Mouse (Mus musculus) layer of hippocampus, postnatal 14 days (tissue): ENCODE measurements around the gene Cdca3. TPM values are rescaled to one million over a fixed set of nuclear protein-coding genes. Genes with fewer than 3 reads are reported as not detected.
A peak's percentile ranks its signal among the peaks of the same experiment; 100 is the strongest.
"Not testable (repeated sequence)": the region's sequence is repeated elsewhere in the genome, so short reads cannot be mapped to it uniquely, and the experiment has no call there.

Experiments used
- DNase-seq, 2 experiments: peaks; one replicate each; pipeline ENCODE4 v3.0.0; 2021 to 2022; ENCODE audit warnings: low spot score in 2 of 2, mixed read lengths in 1 of 2
- long read RNA-seq, 2 experiments: library from polyadenylated mRNA; stranded (forward); transcript quantifications; one replicate each; pipeline ENCODE4 v2.0.0; 2021
- total RNA-seq, 2 experiments: library from RNA; stranded (reverse); gene quantifications; 2 replicates each; pipeline ENCODE4 v1.2.3; 2021

Cdca3 gene
- total RNA-seq = 1 to 10 TPM; 2.0 to 3.4 TPM
- long read RNA-seq, experiment 1, partial matches to known transcripts = 0 of 1 reads
- long read RNA-seq, experiment 1, other reads (novel, unspliced or antisense) = 0 of 1 reads
- long read RNA-seq, experiment 2, partial matches to known transcripts = 0 of 3 reads
- long read RNA-seq, experiment 2, other reads (novel, unspliced or antisense) = 0 of 3 reads

GRCm38 (mm10) chr6:124828868-124829798 is at the start of gene Cdca3, which contains the start of gene Usp5:
Gene Cdca3 (plus strand): TSS chr6:124829547.
Gene Usp5 (minus strand): TSS chr6:124829484.
- peak; percentile 99 to 100 for DNase-seq

GRCm38 (mm10) chr6:124779984-124780416 is 49.3 kb upstream of the Cdca3 start:
- DNase-seq = no peak

- no peak for DNase-seq
Measured at GRCm38 (mm10) chr6:124780917-124781316, 48.4 kb upstream of the Cdca3 start.

- no peak for DNase-seq
Measured at GRCm38 (mm10) chr6:124782436-124782835, 46.9 kb upstream of the Cdca3 start.

- no peak for DNase-seq
Measured at GRCm38 (mm10) chr6:124786756-124787420, 42.5 kb upstream of the Cdca3 start.

- no peak for DNase-seq
Measured at GRCm38 (mm10) chr6:124787722-124788121, 41.6 kb upstream of the Cdca3 start.

- no peak for DNase-seq
Measured at GRCm38 (mm10) chr6:124789519-124789918, 39.8 kb upstream of the Cdca3 start.

- DNase-seq = no peak
Measured at GRCm38 (mm10) chr6:124790121-124790520, 39.2 kb upstream of the Cdca3 start.

- DNase-seq = no peak
Measured at GRCm38 (mm10) chr6:124791911-124792310, 37.4 kb upstream of the Cdca3 start.

GRCm38 (mm10) chr6:124795781-124796180 is 33.6 kb upstream of the Cdca3 start:
- DNase-seq = no peak

- DNase-seq = no peak
Measured at GRCm38 (mm10) chr6:124796200-124796599, 33.1 kb upstream of the Cdca3 start.

- not testable (repeated sequence) for DNase-seq
Measured at GRCm38 (mm10) chr6:124802400-124802799, 26.9 kb upstream of the Cdca3 start.

GRCm38 (mm10) chr6:124803061-124803460 is 26.3 kb upstream of the Cdca3 start:
- no peak for DNase-seq

- not testable (repeated sequence) for DNase-seq
Measured at GRCm38 (mm10) chr6:124803691-124804090, 25.7 kb upstream of the Cdca3 start.

- no peak for DNase-seq
Measured at GRCm38 (mm10) chr6:124804341-124804740, 25.0 kb upstream of the Cdca3 start.

GRCm38 (mm10) chr6:124805341-124806321 is 23.7 kb upstream of the Cdca3 start:
- DNase-seq = peak; percentile 92 to 97

GRCm38 (mm10) chr6:124806446-124807140 is 22.8 kb upstream of the Cdca3 start:
- DNase-seq = no peak

- no peak for DNase-seq
Measured at GRCm38 (mm10) chr6:124807366-124807765, 22.0 kb upstream of the Cdca3 start.

- DNase-seq = no peak
Measured at GRCm38 (mm10) chr6:124807986-124808357, 21.4 kb upstream of the Cdca3 start.
